Mouse (Mus musculus): ENCODE measurements around the gene Tmem41b.

The Tmem41b gene

DNA sequence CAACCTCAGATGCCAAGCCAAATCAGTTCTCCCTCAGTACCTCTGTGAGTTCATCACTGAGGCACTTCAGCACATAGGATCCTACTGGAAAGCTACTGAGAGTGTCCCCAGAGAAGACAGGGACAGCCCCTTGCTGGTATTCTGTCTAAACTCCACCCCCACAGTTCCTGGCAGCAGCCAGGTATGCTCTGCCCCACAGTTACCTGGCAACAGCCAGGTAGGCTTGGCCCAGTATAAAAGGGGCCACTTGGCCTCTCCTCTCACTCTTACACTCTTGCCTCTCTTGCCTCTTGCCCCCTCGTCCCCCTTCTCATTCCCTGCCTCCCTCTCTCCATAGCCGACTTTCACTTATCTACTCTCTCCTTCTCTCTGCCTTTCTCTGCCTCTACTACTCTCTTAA lies 61.8 kb downstream of the Tmem41b start:
- DNase-seq (ENCODE audit: low read depth): no peak

DNA sequence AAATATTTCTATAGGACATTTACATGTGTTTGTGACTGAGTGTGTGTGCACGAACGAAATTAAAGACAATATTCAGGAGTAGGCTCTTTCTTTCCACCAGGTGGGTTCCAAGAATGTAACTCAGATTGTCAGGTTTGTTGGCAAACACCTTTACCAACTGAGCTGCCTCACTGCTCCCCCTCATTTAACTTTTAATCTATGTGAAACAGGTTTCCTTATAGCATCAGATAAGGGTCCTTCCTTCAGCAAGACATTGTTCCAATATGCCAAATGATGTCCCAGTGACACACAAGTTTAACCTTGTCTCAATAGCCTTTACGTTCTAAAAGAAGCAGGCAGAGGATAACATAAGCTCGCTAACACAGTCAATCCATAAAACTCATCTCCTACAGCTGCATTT lies 63.8 kb downstream of the Tmem41b start:
- no peak for DNase-seq (ENCODE audit: low read depth)

Measured in fibroblast of lung, adult 2 months (primary cell).